Comparison of ENCODE assay signal across 12 mouse cellular contexts in the genomic region with DNA sequence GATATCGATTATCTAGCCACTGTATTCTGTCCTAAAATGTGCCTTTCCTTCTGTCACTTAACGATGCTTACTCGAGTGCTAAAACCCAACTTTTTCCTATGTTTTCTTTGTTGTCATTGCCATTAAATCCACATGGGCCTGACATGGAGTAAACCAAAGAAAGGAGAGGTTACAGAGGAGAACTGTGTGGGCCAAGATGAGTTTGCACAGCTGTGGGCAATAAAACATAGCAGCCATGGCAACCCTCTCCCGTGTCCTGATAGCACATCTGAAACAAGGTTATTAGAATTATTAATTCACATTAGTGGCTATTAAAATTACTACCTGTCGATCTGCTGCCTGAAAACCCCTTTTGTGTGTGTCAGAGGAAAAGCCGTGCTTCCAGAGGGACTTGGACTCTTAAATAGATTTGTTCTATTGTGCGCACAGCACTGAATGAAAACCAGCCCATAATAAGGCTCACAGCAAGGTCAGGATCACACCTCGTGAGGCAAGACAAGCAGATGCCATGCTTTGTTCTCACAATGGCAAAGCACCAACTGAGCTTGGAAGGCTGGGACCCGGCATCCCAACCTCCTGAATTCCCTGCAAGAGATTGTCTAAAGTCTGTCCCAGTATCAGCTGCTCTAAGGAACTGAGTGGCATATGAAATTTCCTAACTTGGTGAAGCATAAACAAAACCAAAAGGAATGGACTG.
DNase-seq lines count a peak whose midpoint lies in the region; ATAC-seq and TF ChIP-seq lines count a peak whose summit lies in the region.
"Had no signal": no experiment of that assay in that cellular context is flagged by ENCODE, and none has a peak within 500 bp of the region (broad histone marks: within the 10 kb centered on the region; RNA-seq: fewer than 3 reads in every experiment).

No protein-coding gene starts in this region.

- peak; percentile 80; the same call in 1 of the 2 replicates for ATAC-seq in kidney, embryonic 14.5 days (ENCODE audit: low FRiP score, low TSS enrichment)
- peak; percentile 67 for ATAC-seq in forebrain, embryonic 11.5 days (replicated peaks; ENCODE audit: low FRiP score)
- peak; percentile 74; the same call in 1 of the 2 replicates for ATAC-seq in lung, embryonic 15.5 days (ENCODE audit: borderline replicate concordance, extremely low read depth, low FRiP score, low TSS enrichment)
- no peak for ATAC-seq in midbrain, postnatal 0 days (ENCODE audit: low FRiP score)

- no peak overlapping the region for H3K4me2 ChIP-seq in kidney, embryonic 14.5 days (replicated peaks; ENCODE audit: low read depth, low read length)
- no peak overlapping the region for H3K4me2 ChIP-seq in forebrain, embryonic 11.5 days (ENCODE audit: low read depth, low read length, severe bottlenecking)
- H3K4me2 ChIP-seq in lung, embryonic 15.5 days = no peak overlapping the region
- H3K4me2 ChIP-seq in midbrain, postnatal 0 days (ENCODE audit: low read depth, low read length, poor library complexity, severe bottlenecking) = no peak overlapping the region
- H3K4me2 ChIP-seq: embryonic facial prominence, embryonic 15.5 days had no signal

- H3K9me3 ChIP-seq in kidney, embryonic 14.5 days (ENCODE audit: control insufficient read depth, low read length) = no peaks in the 10 kb centered on the region
- no peaks in the 10 kb centered on the region for H3K9me3 ChIP-seq in forebrain, embryonic 11.5 days (ENCODE audit: control insufficient read depth, low read length)
- H3K9me3 ChIP-seq in lung, embryonic 15.5 days = no peaks in the 10 kb centered on the region
- no peaks in the 10 kb centered on the region for H3K9me3 ChIP-seq in midbrain, postnatal 0 days (ENCODE audit: low read length)
- H3K9me3 ChIP-seq: embryonic facial prominence, embryonic 15.5 days had no signal

- H3K9ac ChIP-seq in kidney, embryonic 14.5 days (ENCODE audit: low read depth, low read length) = no peak overlapping the region
- H3K9ac ChIP-seq in forebrain, embryonic 11.5 days (ENCODE audit: low read length) = no peak overlapping the region
- no peak overlapping the region for H3K9ac ChIP-seq in lung, embryonic 15.5 days
- no peak overlapping the region for H3K9ac ChIP-seq in midbrain, postnatal 0 days (replicated peaks; ENCODE audit: low read length, poor library complexity, severe bottlenecking)
- H3K9ac ChIP-seq: embryonic facial prominence, embryonic 15.5 days had no signal

- peaks cover 32% of the 10 kb centered on the region for H3K4me1 ChIP-seq in kidney, embryonic 14.5 days (ENCODE audit: control insufficient read depth, insufficient read depth, low read length)
- H3K4me1 ChIP-seq in forebrain, embryonic 11.5 days (replicated peaks; ENCODE audit: control insufficient read depth, insufficient read depth, low read length) = peaks cover 6% of the 10 kb centered on the region; the same call in 1 of the 2 replicates
- H3K4me1 ChIP-seq in lung, embryonic 15.5 days = peaks cover 45% of the 10 kb centered on the region
- no peaks in the 10 kb centered on the region for H3K4me1 ChIP-seq in midbrain, postnatal 0 days (ENCODE audit: insufficient read depth, low read length)

- H3K36me3 ChIP-seq in kidney, embryonic 14.5 days (ENCODE audit: control insufficient read depth, insufficient read depth, low read length) = no peaks in the 10 kb centered on the region
- H3K36me3 ChIP-seq in forebrain, embryonic 11.5 days (ENCODE audit: control insufficient read depth, insufficient read depth, low read length) = no peaks in the 10 kb centered on the region
- H3K36me3 ChIP-seq in lung, embryonic 15.5 days = no peaks in the 10 kb centered on the region
- no peaks in the 10 kb centered on the region for H3K36me3 ChIP-seq in midbrain, postnatal 0 days (ENCODE audit: insufficient read depth, low read length)
- H3K36me3 ChIP-seq: embryonic facial prominence, embryonic 15.5 days had no signal

- no peak overlapping the region for H3K4me3 ChIP-seq in kidney, embryonic 14.5 days (ENCODE audit: low read length)
- H3K4me3 ChIP-seq in forebrain, embryonic 11.5 days (ENCODE audit: low read depth, low read length) = no peak overlapping the region
- H3K4me3 ChIP-seq in lung, embryonic 15.5 days = no peak overlapping the region
- H3K4me3 ChIP-seq in midbrain, postnatal 0 days (ENCODE audit: low read depth, low read length) = no peak overlapping the region
- H3K4me3 ChIP-seq: embryonic facial prominence, embryonic 15.5 days; heart, adult 2 months had no signal

- DNase-seq in kidney, adult 8-10 months = no peak
- no peak for DNase-seq in forebrain, embryonic 11.5 days (ENCODE audit: low spot score)
- DNase-seq in midbrain, postnatal 0 days (ENCODE audit: low spot score) = peak; percentile 31
- DNase-seq in MN1 (ENCODE audit: low spot score) = no peak
- DNase-seq in spleen, postnatal 14 days (ENCODE audit: low spot score in 2 of 2) = no peak
- no peak for DNase-seq in testis, postnatal 14 days (ENCODE audit: low spot score)
- DNase-seq: heart, adult 2 months; kidney, adult 9 months had no signal

- 25% methylated on average over 9 of the region's 9 CpGs for WGBS in kidney, embryonic 14.5 days
- WGBS in forebrain, embryonic 11.5 days = 27% methylated on average over 9 of the region's 9 CpGs
- 41% methylated on average over 9 of the region's 9 CpGs for WGBS in lung, embryonic 15.5 days
- 34% methylated on average over 9 of the region's 9 CpGs for WGBS in midbrain, postnatal 0 days

- no peak for TF ChIP-seq CTCF in midbrain, postnatal 0 days (IDR thresholded peaks at IDR 0.05)

- H3K27ac ChIP-seq in kidney, embryonic 14.5 days (ENCODE audit: low read depth, low read length) = no peak overlapping the region
- 0 out of 2 replicates have a peak overlapping the region, but pooled peaks have one; percentile 26 for H3K27ac ChIP-seq in forebrain, embryonic 11.5 days (ENCODE audit: low read depth, low read length)
- peak overlapping the region; percentile 48 for H3K27ac ChIP-seq in lung, embryonic 15.5 days
- H3K27ac ChIP-seq in midbrain, postnatal 0 days (ENCODE audit: low read depth, low read length) = no peak overlapping the region
- H3K27ac ChIP-seq: embryonic facial prominence, embryonic 15.5 days; heart, adult 2 months; macrophage had no signal

- no peaks in the 10 kb centered on the region for H3K27me3 ChIP-seq in kidney, embryonic 14.5 days (ENCODE audit: control insufficient read depth, insufficient read depth, low read length)
- no peaks in the 10 kb centered on the region for H3K27me3 ChIP-seq in forebrain, embryonic 11.5 days (ENCODE audit: control insufficient read depth, insufficient read depth, low read length)
- H3K27me3 ChIP-seq in lung, embryonic 15.5 days = no peaks in the 10 kb centered on the region
- no peaks in the 10 kb centered on the region for H3K27me3 ChIP-seq in midbrain, postnatal 0 days (ENCODE audit: insufficient read depth, low read length)
- H3K27me3 ChIP-seq: embryonic facial prominence, embryonic 15.5 days had no signal

Comparison
In these comparisons a context has a peak if more than half of its experiments do, and no peak if none do; other contexts are left out.
1. H3K27ac ChIP-seq: peak in forebrain, embryonic 11.5 days (single experiment) and lung, embryonic 15.5 days (single experiment); none in kidney, embryonic 14.5 days (single experiment) and midbrain, postnatal 0 days (single experiment).